Mouse (Mus musculus): Measurements from ENCODE around the gene Exoc4. TPM values are rescaled to one million over a fixed set of nuclear protein-coding genes. Genes with fewer than 3 reads are reported as not detected.

The Exoc4 gene
- total RNA-seq, 2 experiments from 2014 or later = 37.7 to 38.8 TPM

DNA sequence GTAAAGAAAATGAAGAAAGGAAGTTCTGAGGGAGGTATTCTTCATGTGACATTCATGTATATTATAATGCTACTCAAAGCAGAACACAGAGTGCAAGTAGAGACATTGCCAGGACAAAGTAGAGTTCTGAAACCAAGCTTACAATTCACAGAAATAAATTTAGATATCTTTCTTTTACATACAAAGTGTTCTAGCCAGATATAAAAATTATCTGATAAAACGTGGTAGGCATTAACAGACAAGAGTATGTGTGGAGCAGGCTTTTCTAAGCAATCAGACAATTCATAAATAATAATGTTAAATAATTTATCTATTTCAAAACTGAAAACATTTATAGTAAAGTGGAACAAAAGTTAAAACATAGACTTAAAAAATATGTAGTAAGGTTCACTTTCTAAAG lies 49.9 kb downstream of the Exoc4 start:
- DNase-seq (ENCODE audit: low spot score) = no peak
- intact Hi-C loops (cut with DNase I) = no loop called here

DNA sequence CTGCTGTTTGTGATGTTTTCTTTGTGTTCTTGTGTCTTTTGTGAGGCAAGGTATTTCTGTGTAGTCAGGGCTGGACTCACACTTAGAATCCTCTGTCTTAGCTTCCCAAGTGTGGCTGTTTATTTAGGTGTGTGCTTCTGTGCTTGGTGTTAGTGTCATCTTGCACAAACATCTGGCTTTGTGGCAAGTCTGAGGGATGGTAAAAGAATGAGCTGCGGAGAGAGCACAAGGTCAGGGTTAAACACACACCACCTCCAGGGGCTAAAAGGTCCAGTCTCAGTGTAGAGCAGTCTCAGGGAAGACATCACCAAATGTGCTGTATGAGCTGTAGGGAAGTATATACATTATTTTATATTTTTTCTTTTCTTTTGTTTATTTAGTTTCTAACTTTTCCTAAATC lies 57.1 kb downstream of the Exoc4 start:
- no peak for DNase-seq (ENCODE audit: low spot score)
- intact Hi-C loops (cut with DNase I) = no loop called here

DNA sequence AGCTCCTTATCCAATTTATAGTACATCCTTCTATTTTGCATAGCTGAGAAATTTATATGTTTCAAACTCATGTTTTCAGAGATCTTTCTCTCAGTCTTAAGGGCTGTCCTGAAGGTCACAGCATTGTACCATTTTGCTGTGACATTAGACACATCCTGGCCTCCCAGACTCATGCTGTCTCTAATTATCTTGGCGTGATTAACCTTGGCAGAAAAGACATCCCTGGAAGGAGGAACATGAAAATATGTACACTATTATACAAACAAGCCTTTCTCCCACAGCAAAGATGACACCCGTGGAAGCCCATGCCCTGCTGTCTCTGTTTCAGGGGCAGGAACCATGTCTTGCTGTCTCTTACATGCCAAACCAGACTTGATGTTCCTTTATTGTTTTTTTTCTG lies 59.8 kb downstream of the Exoc4 start:
- intact Hi-C loops (cut with DNase I) = no loop called here
- DNase-seq (ENCODE audit: low spot score) = no peak

DNA sequence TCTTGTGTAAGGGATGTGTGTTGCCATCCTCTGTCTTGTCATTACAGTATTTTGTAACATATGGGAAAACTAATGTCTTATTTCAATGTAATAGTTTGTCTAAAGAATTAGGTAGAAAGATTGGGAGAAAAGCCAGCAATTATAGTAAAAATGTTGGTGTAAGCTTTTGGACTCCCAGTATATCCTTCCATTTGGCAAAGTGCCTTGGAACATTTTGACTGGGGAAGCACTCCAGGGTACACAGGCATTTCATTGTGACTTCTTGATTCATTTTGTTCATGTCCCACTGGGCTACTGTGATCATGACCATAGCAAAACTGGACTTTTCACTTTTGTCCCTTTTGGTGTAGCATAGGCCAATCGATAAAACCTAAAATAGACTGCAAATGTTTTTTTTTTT lies 61.6 kb downstream of the Exoc4 start:
- no peak for DNase-seq (ENCODE audit: low spot score)
- intact Hi-C loops (cut with DNase I) = no loop called here

DNA sequence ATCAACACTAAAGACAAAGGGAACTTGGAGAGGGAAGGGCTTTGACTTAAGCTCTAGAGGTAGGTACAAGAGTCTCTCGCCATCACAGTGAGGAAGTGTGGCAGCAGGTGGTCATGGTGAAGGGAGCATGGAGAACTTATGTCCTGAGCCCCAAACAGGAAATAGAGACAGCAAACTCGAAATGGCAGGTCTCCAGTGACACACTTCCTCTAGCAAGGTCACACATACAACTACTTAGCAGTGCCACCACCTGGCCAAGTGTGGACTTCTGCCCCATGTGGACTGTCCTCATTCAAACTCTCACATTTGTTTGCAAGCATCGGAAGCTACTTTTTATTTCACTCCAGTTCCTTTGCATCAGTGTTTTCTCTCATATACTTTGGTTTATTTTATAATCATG lies 74.0 kb downstream of the Exoc4 start:
- DNase-seq (ENCODE audit: low spot score) = no peak
- intact Hi-C loops (cut with DNase I) = no loop called here

DNA sequence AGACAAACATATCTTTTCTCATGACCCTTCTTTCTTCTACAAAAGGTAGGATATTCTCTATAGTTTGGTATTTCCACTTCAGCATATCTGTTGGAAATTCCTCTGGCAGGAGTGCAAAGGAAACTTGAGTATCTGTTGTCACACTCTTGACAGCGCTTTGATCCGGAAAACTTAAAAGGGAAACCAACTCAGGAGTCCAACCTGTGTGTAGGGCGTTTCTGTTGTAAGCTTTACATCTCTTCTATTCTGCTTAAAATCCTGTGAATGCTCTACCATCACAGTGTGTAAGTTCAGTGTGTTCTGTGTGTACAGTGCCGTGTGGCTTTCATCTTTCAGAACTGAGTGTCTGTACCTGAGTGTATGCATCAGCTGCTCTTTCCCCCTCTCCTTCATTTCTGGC lies 74.5 kb downstream of the Exoc4 start:
- no peak for DNase-seq (ENCODE audit: low spot score)
- intact Hi-C loops (cut with DNase I) = no loop called here

DNA sequence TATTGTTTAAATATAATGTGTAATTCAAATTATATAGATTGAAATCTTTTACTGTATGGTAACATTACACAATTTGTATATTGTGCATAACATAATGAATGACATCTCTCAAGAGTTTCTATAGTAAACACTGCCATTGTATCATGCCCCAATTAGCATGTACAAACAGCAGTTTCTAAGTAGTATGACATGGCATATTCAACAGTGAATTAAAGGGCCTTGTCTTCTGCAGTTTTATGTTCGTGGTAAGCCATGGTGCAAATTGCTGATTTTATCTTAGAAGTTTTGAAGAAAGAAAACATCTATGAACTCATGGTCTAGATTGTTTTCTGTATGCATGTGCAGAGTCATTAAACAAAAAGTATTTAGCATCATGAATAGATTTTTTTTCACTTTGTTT lies 79.4 kb downstream of the Exoc4 start:
- no peak for DNase-seq (ENCODE audit: low spot score)
- intact Hi-C loops (cut with DNase I) = no loop called here

DNA sequence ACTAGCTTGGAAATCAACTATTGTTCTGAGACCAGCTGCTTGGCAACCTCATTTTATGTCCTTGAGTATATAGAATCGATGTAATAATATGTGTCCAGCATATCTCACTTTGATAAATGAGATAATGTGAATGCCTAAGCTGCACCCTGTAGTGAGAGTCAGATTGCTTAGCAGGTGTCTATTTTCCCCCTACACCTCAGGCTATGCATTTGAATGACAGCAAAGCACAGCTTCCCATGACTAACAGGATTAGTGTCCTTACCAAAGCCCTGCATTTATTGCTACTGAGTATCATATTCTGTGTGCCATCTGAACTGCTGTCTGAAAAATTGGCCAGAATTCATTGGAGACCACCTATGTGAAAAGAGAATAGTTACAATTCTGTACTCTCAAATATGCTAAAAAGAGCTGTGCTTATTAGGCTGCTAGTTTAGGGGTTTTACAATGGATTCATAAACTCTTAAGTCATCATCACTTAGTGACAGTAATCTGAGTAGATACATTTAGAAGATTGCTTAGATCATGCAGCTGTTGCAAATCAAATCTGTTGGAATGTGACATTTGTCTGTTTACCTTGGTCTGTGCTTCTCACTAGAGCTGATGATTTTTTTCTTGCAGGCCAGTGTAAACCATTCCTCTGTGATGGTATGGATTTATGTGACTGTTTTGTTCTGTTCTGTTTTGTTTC lies 98.3 kb downstream of the Exoc4 start:
- intact Hi-C loops (cut with DNase I) = no loop called here
- no peak for DNase-seq (ENCODE audit: low spot score)

DNA sequence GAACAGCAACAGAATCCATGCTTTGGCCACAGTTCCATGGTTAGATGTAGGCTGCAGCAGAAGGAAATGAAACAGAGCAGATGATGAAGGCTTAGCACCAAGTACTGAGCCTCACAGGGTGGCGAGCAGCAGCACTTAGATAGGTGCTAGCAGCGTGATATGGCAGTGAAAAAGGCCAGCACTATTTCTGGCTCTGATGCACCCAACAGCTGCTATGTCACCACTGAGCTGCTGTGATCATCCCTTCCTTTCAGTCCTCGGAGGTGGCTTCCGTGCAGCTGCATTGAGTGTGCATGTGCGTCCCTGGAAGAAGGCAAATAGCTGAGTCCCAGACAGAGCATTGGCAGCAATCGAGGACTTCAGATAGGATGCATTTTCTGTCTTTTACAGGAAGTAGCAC lies 112.7 kb downstream of the Exoc4 start:
- intact Hi-C loops (cut with DNase I) = no loop called here
- no peak for DNase-seq (ENCODE audit: low spot score)

DNA sequence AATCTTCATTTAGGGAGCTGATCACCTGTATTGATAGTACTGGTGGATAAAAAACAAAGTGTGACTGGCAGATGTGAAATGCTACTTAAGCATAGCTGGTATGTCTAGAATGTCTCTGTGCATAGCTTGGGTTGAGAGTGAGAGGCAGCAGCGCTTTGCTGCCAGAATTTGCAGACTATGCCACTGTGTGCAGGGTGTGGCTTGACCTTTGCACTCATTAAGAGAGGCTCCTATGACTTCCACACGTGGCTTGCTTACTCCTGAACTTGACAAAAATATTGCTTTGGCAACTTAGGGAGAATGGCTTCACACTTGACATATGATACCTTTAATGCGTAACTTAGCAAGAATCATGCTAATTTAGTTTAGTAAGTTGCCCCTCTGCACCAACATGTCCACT lies 131.6 kb downstream of the Exoc4 start:
- intact Hi-C loops (cut with DNase I) = no loop called here
- DNase-seq (ENCODE audit: low spot score) = no peak

DNA sequence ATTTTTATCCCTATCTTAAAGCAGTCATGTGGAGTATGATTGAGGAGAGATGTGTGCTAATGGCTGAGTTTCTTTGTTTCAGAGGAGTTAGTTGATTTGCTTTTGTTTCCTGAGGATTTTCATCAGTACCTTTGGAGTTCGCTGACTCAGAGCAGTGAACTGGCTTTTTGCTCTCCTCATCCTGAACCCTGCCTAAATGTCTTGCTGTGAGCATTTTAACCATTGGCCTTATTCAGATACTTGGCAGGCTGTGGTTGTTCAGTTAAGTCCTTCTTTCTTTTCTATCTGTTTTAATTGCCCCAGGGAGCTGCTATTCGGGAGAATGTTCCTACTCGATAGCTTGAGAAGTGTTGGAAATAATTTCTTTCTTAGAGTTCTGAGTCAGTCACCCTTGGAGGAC lies 133.3 kb downstream of the Exoc4 start:
- DNase-seq (ENCODE audit: low spot score) = no peak
- intact Hi-C loops (cut with DNase I) = no loop called here

DNA sequence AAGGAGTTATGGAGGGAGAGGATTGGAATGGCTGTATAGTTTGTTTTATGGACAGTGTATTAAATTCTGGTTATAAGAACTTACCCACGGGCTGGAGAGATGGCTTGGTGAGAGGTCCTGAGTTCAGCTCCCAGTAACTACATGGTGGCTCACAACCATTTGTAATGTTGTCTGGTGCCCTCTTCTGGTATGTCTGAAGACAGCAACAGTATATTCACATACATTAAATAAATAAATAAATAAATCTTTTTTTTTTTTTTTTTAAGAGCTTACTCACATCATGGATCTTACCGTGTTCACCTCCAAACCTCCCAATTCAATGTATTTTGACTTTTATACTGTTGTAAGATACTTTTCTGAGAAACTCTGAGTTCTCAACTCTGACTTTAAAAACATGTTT lies 143.1 kb downstream of the Exoc4 start:
- intact Hi-C loops (cut with DNase I) = no loop called here
- DNase-seq (ENCODE audit: low spot score) = no peak

DNA sequence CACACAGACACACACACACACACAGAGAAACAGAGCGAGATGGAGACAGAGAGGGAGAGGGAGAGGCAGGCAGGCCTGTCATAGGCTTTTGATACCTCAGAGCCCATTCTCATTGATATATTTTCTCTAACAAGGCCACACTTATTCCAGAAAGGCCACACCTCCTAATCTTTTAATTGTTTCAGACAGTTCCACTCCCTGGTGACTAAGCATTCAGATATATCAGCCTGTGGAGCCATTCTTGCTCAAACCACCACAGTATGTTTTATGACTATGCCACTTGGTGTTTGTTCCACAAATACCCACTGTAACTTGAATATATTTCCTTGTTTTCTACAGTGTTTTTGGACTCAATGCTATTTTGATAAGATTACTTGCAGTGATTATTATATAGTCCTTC lies 150.6 kb downstream of the Exoc4 start:
- no peak for DNase-seq (ENCODE audit: low spot score)
- intact Hi-C loops (cut with DNase I) = no loop called here

DNA sequence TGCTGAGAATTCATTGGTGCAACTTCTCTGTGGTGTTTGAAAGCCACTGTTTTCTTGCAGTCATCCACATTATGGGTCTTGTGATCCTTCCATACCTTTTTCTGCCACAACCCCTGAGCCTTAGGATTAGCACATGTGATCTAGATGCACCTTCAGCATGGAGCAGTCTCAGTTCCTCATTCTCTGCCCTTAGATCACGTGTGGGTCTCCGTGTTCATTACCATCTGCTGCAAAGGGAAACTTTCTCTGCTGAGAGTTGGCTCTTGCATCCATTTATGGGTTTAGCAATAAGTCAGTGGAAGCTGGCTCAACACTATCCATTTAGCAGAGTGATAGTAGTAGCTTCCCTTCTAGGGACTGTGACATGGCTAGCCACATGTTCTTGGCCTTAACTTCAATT lies 152.3 kb downstream of the Exoc4 start:
- intact Hi-C loops (cut with DNase I) = no loop called here
- no peak for DNase-seq (ENCODE audit: low spot score)

DNA sequence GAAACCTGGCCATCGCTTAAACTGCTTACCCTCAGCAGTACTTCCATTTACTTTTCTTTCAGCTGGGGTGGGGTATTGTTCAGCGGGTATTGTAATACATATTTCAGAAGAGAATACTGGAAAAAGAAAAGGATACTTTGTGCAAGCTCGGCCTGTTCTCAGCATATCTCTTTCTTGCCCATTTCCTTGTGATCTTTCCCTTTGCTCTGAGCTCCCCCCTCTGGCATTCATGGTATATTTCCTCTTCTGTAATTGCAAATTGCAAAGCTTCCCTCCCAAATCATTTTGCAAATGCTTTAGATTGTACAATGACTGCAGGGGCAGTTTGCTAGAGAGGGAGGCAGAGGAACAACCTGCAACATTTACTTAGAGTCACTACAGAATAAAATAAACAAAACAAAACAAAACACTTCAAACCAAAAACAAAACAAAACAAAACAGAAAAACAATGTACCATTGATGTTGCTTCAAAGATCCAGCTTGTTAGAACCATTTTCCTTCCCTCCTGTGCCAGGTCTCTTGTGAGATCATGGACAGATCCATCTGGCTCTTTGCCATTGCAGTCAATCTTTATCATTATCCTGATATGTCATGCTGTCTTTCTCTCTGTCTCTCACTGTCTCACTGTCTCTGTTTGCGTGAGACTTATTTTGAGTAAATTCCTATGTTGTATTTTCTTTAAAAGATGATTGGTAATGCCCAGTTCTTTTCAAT lies 156.8 kb downstream of the Exoc4 start:
- DNase-seq (ENCODE audit: low spot score) = no peak
- intact Hi-C loops (cut with DNase I) = no loop called here

DNA sequence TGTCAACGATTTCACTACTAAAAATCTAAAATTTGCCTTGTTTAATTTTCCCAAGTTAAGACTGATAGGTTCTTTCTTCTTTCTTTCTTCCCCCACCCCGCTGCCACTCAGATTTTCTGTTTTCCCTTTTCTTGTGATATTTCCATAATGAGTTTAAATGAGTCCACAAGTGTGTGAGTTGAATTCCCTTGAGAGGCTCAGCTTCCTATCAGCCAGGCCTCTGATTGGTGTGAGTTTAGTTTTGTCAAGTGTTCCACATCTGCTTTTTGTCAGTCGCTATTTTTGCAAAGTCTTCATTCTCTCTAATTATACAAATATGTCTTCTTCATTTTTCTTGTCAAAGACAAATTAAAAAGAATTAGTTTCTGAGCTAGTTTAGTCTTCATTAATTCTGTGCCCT lies 160.7 kb downstream of the Exoc4 start:
- intact Hi-C loops (cut with DNase I) = no loop called here
- no peak for DNase-seq (ENCODE audit: low spot score)

DNA sequence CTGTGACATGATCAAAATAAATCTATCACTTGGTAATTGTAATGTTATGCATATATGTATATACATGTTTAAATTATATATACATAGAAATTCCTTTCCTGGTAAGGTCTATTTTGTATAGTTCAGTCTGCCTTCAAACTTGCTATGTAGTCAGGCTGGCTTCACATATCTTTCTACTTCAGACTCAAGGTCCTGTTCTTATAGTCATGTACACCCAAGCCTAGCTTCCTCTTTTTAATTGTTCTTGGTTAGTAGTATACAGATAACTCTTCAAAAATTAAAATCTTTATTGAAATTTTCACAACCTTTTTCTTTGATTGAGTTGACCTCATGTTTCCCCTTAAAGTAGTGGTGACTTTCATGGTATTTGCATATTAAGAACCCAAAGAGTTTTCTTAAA lies 176.1 kb downstream of the Exoc4 start:
- no peak for DNase-seq (ENCODE audit: low spot score)
- intact Hi-C loops (cut with DNase I) = no loop called here

DNA sequence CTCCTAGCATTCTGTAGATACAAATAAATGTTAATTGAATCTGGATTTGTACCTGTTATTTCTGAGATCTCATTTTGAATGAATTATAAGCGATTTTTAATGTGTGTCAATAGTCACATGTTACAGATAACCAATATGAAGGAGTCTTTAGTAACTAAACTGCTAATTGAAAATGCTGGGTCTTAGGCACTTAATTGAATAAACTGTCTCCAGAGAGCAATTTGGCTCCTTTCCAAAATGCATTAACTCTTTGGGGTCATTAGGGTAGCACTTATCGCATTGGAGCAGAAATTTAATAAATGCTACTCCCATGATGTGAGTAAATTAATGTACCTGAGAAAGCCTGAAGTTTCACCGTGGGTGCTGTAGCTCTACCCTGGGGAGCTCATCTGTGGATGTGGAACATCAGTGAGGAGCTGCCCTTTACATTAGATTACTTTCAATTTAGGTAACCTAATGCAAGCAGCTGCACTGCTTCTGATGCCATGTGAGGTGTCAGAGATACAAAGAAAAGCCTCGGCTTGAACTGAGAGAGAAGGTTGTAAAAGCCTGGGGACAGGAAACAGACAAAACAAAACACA lies 182.4 kb downstream of the Exoc4 start:
- intact Hi-C loops (cut with DNase I) = no loop called here
- DNase-seq (ENCODE audit: low spot score) = no peak

DNA sequence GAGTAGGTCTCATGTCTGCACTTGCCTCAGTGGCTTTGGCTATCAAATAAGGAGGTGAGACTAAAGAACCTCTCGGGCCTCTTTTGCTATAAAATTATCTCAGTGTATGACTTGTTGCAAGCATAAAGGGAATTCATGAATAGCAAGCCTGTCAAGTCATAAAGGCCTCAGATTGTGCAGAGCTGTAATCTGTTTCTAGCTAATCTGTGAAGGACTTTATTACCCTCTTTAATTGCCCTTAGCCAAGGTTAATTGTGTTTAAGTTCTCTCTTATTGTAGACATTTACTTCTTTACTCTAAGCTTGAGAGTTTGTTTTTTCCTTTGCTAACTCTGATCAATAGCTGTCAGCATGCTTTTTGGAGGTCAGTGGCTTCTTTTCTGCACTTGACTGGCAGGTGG lies 191.6 kb downstream of the Exoc4 start:
- intact Hi-C loops (cut with DNase I) = no loop called here
- DNase-seq (ENCODE audit: low spot score) = no peak

DNA sequence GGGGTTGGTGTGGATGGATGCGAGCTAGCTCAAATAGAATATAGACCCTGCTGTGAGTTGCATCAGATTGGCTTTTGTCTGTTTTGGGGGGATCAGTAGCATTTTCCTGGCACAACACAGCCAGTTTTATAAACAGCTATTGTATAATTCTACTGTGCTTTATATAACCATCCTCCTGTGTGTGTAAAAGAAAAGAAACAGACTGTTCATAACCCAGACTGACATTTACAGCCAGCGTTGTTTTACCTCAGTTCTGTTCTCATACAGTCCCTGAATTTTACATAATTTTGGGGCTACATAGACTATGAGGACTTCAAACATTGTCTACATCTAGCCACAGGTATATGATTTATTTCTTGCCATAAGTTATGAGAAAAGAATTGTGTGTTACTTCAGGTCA lies 204.9 kb downstream of the Exoc4 start:
- intact Hi-C loops (cut with DNase I) = no loop called here
- no peak for DNase-seq (ENCODE audit: low spot score)

DNA sequence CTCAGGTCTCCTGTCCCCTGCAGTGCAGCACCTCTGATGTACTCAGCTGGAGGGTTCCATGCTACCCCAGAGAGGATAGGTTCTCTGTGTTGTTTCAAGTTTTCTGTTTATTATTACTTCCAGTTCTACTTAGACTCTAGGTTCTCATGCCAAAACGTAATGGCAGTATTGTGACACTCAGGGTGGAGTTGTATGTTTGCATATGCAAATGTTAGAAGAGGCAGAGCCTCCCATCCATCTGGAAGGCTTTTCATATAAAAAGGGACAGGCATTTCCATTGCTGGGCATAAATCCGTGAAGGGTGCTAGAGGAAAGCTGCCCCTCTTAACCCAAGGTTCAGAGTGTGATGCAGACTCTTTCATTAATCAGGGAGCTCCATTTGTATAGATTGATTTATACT lies 205.5 kb downstream of the Exoc4 start:
- DNase-seq (ENCODE audit: low spot score) = no peak
- intact Hi-C loops (cut with DNase I) = no loop called here

DNA sequence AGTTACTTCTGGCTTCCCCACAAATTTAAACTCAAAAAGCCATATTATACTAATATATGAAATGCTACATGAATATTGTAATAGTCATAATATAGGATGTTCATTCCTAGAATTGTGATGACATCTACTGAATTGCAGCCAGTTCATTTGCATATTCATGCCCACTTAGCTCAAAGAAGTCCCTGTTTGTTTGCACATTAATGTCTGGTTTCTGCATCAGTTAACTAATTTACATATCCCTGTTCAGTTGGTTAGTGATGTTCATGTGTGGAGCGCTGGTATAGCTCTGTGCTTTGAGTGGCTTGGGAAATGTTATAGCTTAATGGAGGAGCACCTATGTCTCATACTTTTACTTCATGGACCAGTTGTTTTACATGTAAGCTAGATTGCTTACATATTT lies 206.4 kb downstream of the Exoc4 start:
- no peak for DNase-seq (ENCODE audit: low spot score)
- intact Hi-C loops (cut with DNase I) = no loop called here
